Mouse (Mus musculus): Measurements from ENCODE around the gene 1110051M20Rik.
"Not testable (repeated sequence)": the region's sequence is repeated elsewhere in the genome, so short reads cannot be mapped to it uniquely, and the experiment has no call there.

Gene 1110051M20Rik

GRCm38 (mm10) chr2:91263692-91264660 is 180.5 kb downstream of the 1110051M20Rik start:
- no peak for DNase-seq (ENCODE audit: low read depth, low spot score)

- DNase-seq (ENCODE audit: low read depth, low spot score), result no peak
Observed at GRCm38 (mm10) chr2:91259493-91259892, 185.0 kb downstream of the 1110051M20Rik start.

GRCm38 (mm10) chr2:91258830-91259229 is 185.7 kb downstream of the 1110051M20Rik start:
- DNase-seq (ENCODE audit: low read depth, low spot score), result no peak

- no peak for DNase-seq (ENCODE audit: low read depth, low spot score)
Observed at GRCm38 (mm10) chr2:91258054-91258453, 186.4 kb downstream of the 1110051M20Rik start.

GRCm38 (mm10) chr2:91257126-91257980 is 187.2 kb downstream of the 1110051M20Rik start:
- no peak for DNase-seq (ENCODE audit: low read depth, low spot score)

- DNase-seq (ENCODE audit: low read depth, low spot score), result no peak
Observed at GRCm38 (mm10) chr2:91256256-91257125, 188.0 kb downstream of the 1110051M20Rik start.

- no peak for DNase-seq (ENCODE audit: low read depth, low spot score)
Observed at GRCm38 (mm10) chr2:91255661-91256150, 188.8 kb downstream of the 1110051M20Rik start, which contains the start of gene Pacsin3. TSS of gene Pacsin3 (plus strand) at chr2:91255954.

- no peak for DNase-seq (ENCODE audit: low read depth, low spot score)
Observed at GRCm38 (mm10) chr2:91254725-91255380, 189.7 kb downstream of the 1110051M20Rik start.

- DNase-seq (ENCODE audit: low read depth, low spot score), result no peak
Observed at GRCm38 (mm10) chr2:91252512-91252911, 192.0 kb downstream of the 1110051M20Rik start.

GRCm38 (mm10) chr2:91252001-91252400 is 192.5 kb downstream of the 1110051M20Rik start:
- DNase-seq (ENCODE audit: low read depth, low spot score), result no peak

- DNase-seq (ENCODE audit: low read depth, low spot score), result no peak
Observed at GRCm38 (mm10) chr2:91248366-91248765, 196.1 kb downstream of the 1110051M20Rik start.

- no peak for DNase-seq (ENCODE audit: low read depth, low spot score)
Observed at GRCm38 (mm10) chr2:91244557-91245228, 199.8 kb downstream of the 1110051M20Rik start.

GRCm38 (mm10) chr2:91243416-91243815 is 201.1 kb downstream of the 1110051M20Rik start:
- DNase-seq (ENCODE audit: low read depth, low spot score), result no peak

- DNase-seq (ENCODE audit: low read depth, low spot score), result no peak
Observed at GRCm38 (mm10) chr2:91242547-91242946, 202.0 kb downstream of the 1110051M20Rik start.

GRCm38 (mm10) chr2:91237511-91238080 is 206.9 kb downstream of the 1110051M20Rik start:
- DNase-seq (ENCODE audit: low read depth, low spot score), result not testable (repeated sequence)

- DNase-seq (ENCODE audit: low read depth, low spot score), result peak; percentile 97
Observed at GRCm38 (mm10) chr2:91236601-91237510, 207.6 kb downstream of the 1110051M20Rik start, which contains the start of gene Ddb2. TSS of gene Ddb2 (minus strand) at chr2:91236982.

- no peak for DNase-seq (ENCODE audit: low read depth, low spot score)
Observed at GRCm38 (mm10) chr2:91229735-91230134, 214.8 kb downstream of the 1110051M20Rik start.

All from retina, adult 2 months (tissue).